Mouse (Mus musculus): ENCODE results near the gene Dad1.
"Not testable (repeated sequence)": the region's sequence is repeated elsewhere in the genome, so short reads cannot be mapped to it uniquely, and the experiment has no call there.

Dad1 gene

GRCm38 (mm10) chr14:54246232-54246631, 7.7 kb downstream of the Dad1 start:
- DNase-seq (ENCODE audit: low spot score in 2 of 2): no peak

GRCm38 (mm10) chr14:54244183-54244582, 9.7 kb downstream of the Dad1 start:
- no peak for DNase-seq (ENCODE audit: low spot score in 2 of 2)

- no peak for DNase-seq (ENCODE audit: low spot score in 2 of 2)
Observed at GRCm38 (mm10) chr14:54240542-54240941, 13.4 kb downstream of the Dad1 start.

GRCm38 (mm10) chr14:54239002-54239736, 14.7 kb downstream of the Dad1 start:
- peak; percentile 93 to 98 for DNase-seq (ENCODE audit: low spot score in 2 of 2)

- DNase-seq (ENCODE audit: low spot score in 2 of 2): no peak
Observed at GRCm38 (mm10) chr14:54236881-54237280, 17.0 kb downstream of the Dad1 start.

GRCm38 (mm10) chr14:54235825-54236540, 17.9 kb downstream of the Dad1 start:
- DNase-seq (ENCODE audit: low spot score in 2 of 2): no peak

- DNase-seq (ENCODE audit: low spot score in 2 of 2): no peak
Observed at GRCm38 (mm10) chr14:54234231-54235040, 19.5 kb downstream of the Dad1 start.

- no peak for DNase-seq (ENCODE audit: low spot score in 2 of 2)
Observed at GRCm38 (mm10) chr14:54233559-54234143, 20.3 kb downstream of the Dad1 start.

- peak; percentile 82 to 88 for DNase-seq (ENCODE audit: low spot score in 2 of 2)
Observed at GRCm38 (mm10) chr14:54232811-54233558, 20.9 kb downstream of the Dad1 start.

- no peak for DNase-seq (ENCODE audit: low spot score in 2 of 2)
Observed at GRCm38 (mm10) chr14:54232143-54232542, 21.8 kb downstream of the Dad1 start.

GRCm38 (mm10) chr14:54231176-54231956, 22.5 kb downstream of the Dad1 start:
- DNase-seq (ENCODE audit: low spot score in 2 of 2): peak in 1 of 2 experiments; percentile 60

- DNase-seq (ENCODE audit: low spot score in 2 of 2): no peak
Observed at GRCm38 (mm10) chr14:54230638-54231150, 23.2 kb downstream of the Dad1 start.

GRCm38 (mm10) chr14:54229849-54230248, 24.1 kb downstream of the Dad1 start:
- not testable (repeated sequence) for DNase-seq (ENCODE audit: low spot score in 2 of 2)

- peak; percentile 65 for DNase-seq (ENCODE audit: low spot score in 2 of 2)
Observed at GRCm38 (mm10) chr14:54228933-54229713, 24.8 kb downstream of the Dad1 start.

GRCm38 (mm10) chr14:54228501-54228900, 25.4 kb downstream of the Dad1 start:
- DNase-seq (ENCODE audit: low spot score in 2 of 2): no peak

GRCm38 (mm10) chr14:54227911-54228451, 25.9 kb downstream of the Dad1 start:
- peak; percentile 86 for DNase-seq (ENCODE audit: low spot score in 2 of 2)

GRCm38 (mm10) chr14:54226911-54227811, 26.7 kb downstream of the Dad1 start:
- peak; percentile 98 for DNase-seq (ENCODE audit: low spot score in 2 of 2)

GRCm38 (mm10) chr14:54225725-54226124, 28.2 kb downstream of the Dad1 start:
- DNase-seq (ENCODE audit: low spot score in 2 of 2): no peak

Data from thymus, postnatal 10 days (tissue).